Mouse (Mus musculus) kidney, adult 2 months (tissue): ENCODE measurements around the gene Golt1a.

Experiments
- CTCF ChIP-seq: fragments of 200-500 bp; conservative IDR thresholded peaks from 2 replicates; pipeline ENCODE4 v1.5.1; 2011; ENCODE audit warnings: low read depth, mild to moderate bottlenecking, control low read depth, low read length, moderate library complexity, mixed read lengths; ENCODE audit not compliant: insufficient read depth, insufficient read length
- POLR2A ChIP-seq: fragments of 200-500 bp; IDR thresholded peaks from one replicate; pipeline ENCODE4 v1.6.1; 2011; ENCODE audit warnings: low read depth, low read length, control low read depth

GRCm38 (mm10) chr1:133291888-133292287, 17.7 kb upstream of the Golt1a start:
- TF ChIP-seq CTCF (no peak), POLR2A (no peak)
